Mouse (Mus musculus) stomach, embryonic 15.5 days (tissue): ENCODE results near the gene Slc6a11. TPM values are rescaled to one million over a fixed set of nuclear protein-coding genes. Genes with fewer than 3 reads are reported as not detected.

Experiments used
- ATAC-seq: fragments of 200-750 bp; cut with Nextera tagmentation; 2 replicates; pipeline ENCODE4 v1.8.0; 2017; ENCODE audit warnings: low read depth, moderate number of reproducible peaks, moderate TSS enrichment; ENCODE audit not compliant: insufficient read depth, low FRiP score
- H3K27ac ChIP-seq: fragments of 300-500 bp; sonication (generic); 2 replicates; pipeline ENCODE4 v1.5.1; 2015; ENCODE audit warnings: mild to moderate bottlenecking, inconsistent platforms
- H3K27me3 ChIP-seq: fragments of 300-500 bp; sonication (generic); replicated peaks from 2 replicates; pipeline ENCODE4 v1.6.1; 2015; ENCODE audit warnings: inconsistent platforms
- H3K36me3 ChIP-seq: fragments of 300-500 bp; sonication (generic); 2 replicates; pipeline ENCODE4 v1.6.1; 2015; ENCODE audit warnings: inconsistent platforms
- H3K4me1 ChIP-seq: fragments of 300-500 bp; sonication (generic); 2 replicates; pipeline ENCODE4 v1.6.1; 2015; ENCODE audit warnings: inconsistent platforms
- H3K4me2 ChIP-seq: fragments of 300-500 bp; sonication (generic); 2 replicates; pipeline ENCODE4 v1.6.1; 2015; ENCODE audit warnings: mild to moderate bottlenecking, inconsistent platforms
- H3K4me3 ChIP-seq: fragments of 300-500 bp; sonication (generic); replicated peaks from 2 replicates; pipeline ENCODE4 v1.5.1; 2015; ENCODE audit warnings: inconsistent platforms
- H3K9ac ChIP-seq: fragments of 300-500 bp; sonication (generic); 2 replicates; pipeline ENCODE4 v1.6.1; 2015; ENCODE audit warnings: inconsistent platforms
- H3K9me3 ChIP-seq: fragments of 300-500 bp; sonication (generic); 2 replicates; pipeline ENCODE4 v1.6.1; 2016; ENCODE audit warnings: inconsistent platforms
- WGBS: fragments of 180-500 bp; shearing (Covaris S2); methylation state at CpG from one replicate; pipeline ENCODE4 v1.1.7; 2015; 5-methylcytosine and 5-hydroxymethylcytosine counted together
- polyA plus RNA-seq: library from polyadenylated mRNA; unstranded; fragments of >200 nt; fragmentation: Nextera tagmentation; extraction: Ambion mirVana; gene quantifications from 2 replicates; pipeline ENCODE4 v1.2.1, GENCODE M21; 2015

Gene Slc6a11
- polyA plus RNA-seq, 1 experiment from 2014 or later: 0.87 TPM

DNA sequence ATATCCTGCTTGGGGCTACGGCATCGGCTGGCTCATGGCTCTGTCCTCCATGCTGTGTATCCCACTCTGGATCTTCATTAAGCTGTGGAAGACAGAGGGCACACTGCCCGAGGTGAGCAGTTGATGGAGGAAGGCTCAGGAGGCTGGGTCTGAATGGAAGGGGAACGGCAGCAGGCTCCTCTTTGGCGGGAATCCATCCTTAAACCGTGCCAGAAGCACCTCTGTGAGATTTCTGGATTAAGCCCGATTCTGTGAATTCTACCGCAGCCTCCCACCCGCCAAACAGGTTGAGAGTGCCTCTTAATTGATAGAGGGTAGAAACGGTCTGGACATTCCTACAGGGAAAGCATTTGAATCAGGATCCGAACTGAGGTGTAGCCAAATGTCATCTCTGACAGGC, 114.6 kb downstream of the Slc6a11 start:
- Histone ChIP-seq H3K36me3 (no peaks in the 10 kb centered on the region), H3K27me3 (no peaks in the 10 kb centered on the region), H3K9ac (no peak overlapping the region), H3K27ac (no peak overlapping the region), H3K4me1 (no peaks in the 10 kb centered on the region), H3K9me3 (no peaks in the 10 kb centered on the region), H3K4me2 (no peak overlapping the region), H3K4me3 (no peak overlapping the region)
- WGBS: 70% methylated on average over 11 of the region's 11 CpGs
- no peak for ATAC-seq

GRCm38 (mm10) chr6:114250311-114250710, 119.3 kb downstream of the Slc6a11 start:
- Histone ChIP-seq H3K27me3 (no peaks in the 10 kb centered on the region), H3K36me3 (no peaks in the 10 kb centered on the region), H3K4me3 (no peak overlapping the region), H3K27ac (no peak overlapping the region), H3K9me3 (no peaks in the 10 kb centered on the region), H3K4me1 (no peaks in the 10 kb centered on the region), H3K4me2 (no peak overlapping the region), H3K9ac (no peak overlapping the region)
- ATAC-seq: no peak
- WGBS: 5% methylated on average over 5 of the region's 5 CpGs

DNA sequence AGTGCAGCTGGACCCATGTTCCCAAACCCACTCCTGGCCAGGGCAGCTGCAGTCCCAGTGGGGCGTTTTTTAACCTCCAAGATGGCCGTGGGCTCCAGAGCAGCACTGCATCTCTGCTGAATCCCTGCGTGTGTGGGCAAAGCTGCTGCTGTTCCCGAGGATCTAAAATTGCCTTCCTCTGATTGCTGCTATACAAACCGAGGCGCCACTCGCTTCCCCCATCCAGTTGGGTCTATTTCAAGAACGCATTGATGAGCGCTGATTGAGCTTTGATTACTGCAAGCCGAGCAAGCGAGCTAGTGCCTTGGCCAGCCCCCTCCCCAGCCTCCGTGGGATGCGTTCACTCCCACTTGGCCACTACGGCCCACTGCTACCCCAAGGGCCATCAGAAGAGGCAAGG, 123.9 kb downstream of the Slc6a11 start:
- Histone ChIP-seq H3K27me3 (no peaks in the 10 kb centered on the region), H3K4me3 (no peak overlapping the region), H3K27ac (no peak overlapping the region), H3K36me3 (no peaks in the 10 kb centered on the region), H3K9me3 (no peaks in the 10 kb centered on the region), H3K9ac (no peak overlapping the region), H3K4me1 (no peaks in the 10 kb centered on the region), H3K4me2 (no peak overlapping the region)
- WGBS: 81% methylated on average over 14 of the region's 14 CpGs
- ATAC-seq: no peak

GRCm38 (mm10) chr6:114257762-114258361, 126.8 kb downstream of the Slc6a11 start:
- no peak overlapping the region for H3K4me2 ChIP-seq
- H3K4me1 ChIP-seq: no peaks in the 10 kb centered on the region
- WGBS: 82% methylated on average over 1 of the region's 1 CpGs
- H3K27ac ChIP-seq: no peak overlapping the region
- no peaks in the 10 kb centered on the region for H3K27me3 ChIP-seq
- H3K9ac ChIP-seq: no peak overlapping the region
- no peaks in the 10 kb centered on the region for H3K36me3 ChIP-seq
- no peak for ATAC-seq
- no peak overlapping the region for H3K4me3 ChIP-seq
- H3K9me3 ChIP-seq: no peaks in the 10 kb centered on the region

DNA sequence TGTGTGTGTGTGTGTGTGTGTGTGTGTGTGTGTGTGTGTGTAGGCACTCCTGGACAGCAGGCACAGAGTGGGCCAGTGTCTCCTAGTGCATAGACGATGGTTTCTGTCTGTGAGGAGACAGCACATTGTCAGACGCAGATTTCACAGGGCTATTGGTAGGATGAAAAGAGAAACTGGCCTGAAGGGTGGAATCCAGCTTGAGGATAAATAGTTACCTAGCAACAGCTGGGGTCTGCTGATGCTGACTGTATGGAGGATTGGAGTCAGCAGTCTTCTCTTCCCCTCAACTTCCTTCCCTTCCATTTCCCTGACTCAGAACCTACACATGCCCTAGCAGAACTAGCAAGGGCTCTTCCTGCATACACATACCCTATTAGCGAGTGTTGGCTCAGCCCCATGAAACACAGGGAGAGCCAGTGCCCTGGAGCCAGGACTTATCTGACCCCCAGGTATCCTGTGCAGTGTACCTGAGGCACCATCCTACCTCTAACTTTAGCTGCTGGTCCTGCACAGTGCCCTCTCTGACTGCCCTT, 127.7 kb downstream of the Slc6a11 start:
- ATAC-seq: no peak
- Histone ChIP-seq H3K27ac (no peak overlapping the region), H3K36me3 (no peaks in the 10 kb centered on the region), H3K4me1 (no peaks in the 10 kb centered on the region), H3K27me3 (no peaks in the 10 kb centered on the region), H3K4me3 (no peak overlapping the region), H3K9me3 (no peaks in the 10 kb centered on the region), H3K9ac (no peak overlapping the region), H3K4me2 (no peak overlapping the region)
- WGBS: 66% methylated on average over 3 of the region's 3 CpGs

DNA sequence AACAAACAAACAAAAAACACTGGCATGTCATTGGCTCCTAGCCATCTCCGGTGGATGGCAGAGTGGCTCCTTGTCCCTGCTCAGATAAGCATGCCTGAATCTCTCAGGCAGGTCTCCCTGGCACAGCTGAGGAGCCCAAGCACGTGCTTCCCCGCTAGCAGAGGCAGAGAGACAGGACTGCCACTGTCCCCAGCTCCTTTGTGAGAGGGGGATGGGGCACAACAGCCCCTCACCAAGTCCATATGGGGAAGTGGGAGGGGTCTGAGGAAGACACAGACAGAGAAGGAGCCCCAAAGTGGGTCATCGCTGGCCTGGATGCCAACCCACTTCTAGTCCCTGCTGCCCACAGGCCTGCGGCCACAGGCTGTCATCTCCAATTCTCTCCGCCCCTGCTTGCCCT, 130.6 kb downstream of the Slc6a11 start:
- no peaks in the 10 kb centered on the region for H3K36me3 ChIP-seq
- H3K9me3 ChIP-seq: no peaks in the 10 kb centered on the region
- no peak overlapping the region for H3K4me2 ChIP-seq
- no peaks in the 10 kb centered on the region for H3K4me1 ChIP-seq
- no peak for ATAC-seq
- H3K4me3 ChIP-seq: no peak overlapping the region
- no peaks in the 10 kb centered on the region for H3K27me3 ChIP-seq
- 66% methylated on average over 6 of the region's 6 CpGs for WGBS
- H3K27ac ChIP-seq: no peak overlapping the region
- no peak overlapping the region for H3K9ac ChIP-seq

DNA sequence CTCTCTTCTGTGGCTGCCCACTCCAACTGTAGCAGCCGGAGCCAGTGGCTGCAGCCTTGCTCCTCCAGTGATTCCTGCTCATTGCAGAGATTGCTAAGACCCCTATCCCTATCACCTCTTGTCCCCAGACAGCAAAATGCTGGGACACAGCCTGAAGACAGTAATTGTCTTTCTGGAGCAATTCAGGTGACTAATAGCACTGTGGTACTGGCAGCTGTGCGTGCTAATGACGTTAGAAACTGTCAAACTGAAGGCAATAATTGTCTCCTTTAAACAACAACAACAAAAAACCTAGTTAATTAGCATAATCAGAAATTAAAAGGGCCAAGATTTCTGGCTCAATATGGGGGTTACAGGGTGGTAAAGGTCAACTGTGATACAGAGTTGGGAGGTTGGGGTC, 133.0 kb downstream of the Slc6a11 start:
- no peaks in the 10 kb centered on the region for H3K36me3 ChIP-seq
- no peak overlapping the region for H3K4me3 ChIP-seq
- no peak overlapping the region for H3K9ac ChIP-seq
- H3K27me3 ChIP-seq: no peaks in the 10 kb centered on the region
- ATAC-seq: no peak
- H3K9me3 ChIP-seq: no peaks in the 10 kb centered on the region
- 66% methylated on average over 3 of the region's 3 CpGs for WGBS
- H3K4me1 ChIP-seq: no peaks in the 10 kb centered on the region
- H3K4me2 ChIP-seq: no peak overlapping the region
- H3K27ac ChIP-seq: no peak overlapping the region

DNA sequence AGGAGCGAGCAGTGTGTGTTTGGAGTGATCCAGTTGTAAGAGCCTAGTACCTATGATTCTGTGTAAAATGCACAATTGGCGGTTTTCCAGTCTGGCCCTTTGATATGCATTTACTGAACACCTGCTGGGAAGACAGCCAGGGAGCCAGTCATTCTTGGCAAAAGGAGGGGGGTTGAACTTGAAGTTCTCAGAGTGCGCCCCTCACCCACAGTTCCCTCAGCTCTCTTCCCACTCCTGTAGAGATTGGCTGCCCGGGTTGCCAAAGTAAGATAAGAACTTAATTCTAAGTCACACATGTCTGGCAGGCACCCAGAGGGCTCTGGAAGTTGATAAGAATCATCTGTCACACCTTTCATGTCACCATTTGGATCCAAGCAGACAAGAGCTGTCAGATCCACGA, 133.4 kb downstream of the Slc6a11 start:
- no peak for ATAC-seq
- Histone ChIP-seq H3K4me1 (no peaks in the 10 kb centered on the region), H3K4me3 (no peak overlapping the region), H3K36me3 (no peaks in the 10 kb centered on the region), H3K4me2 (no peak overlapping the region), H3K9ac (no peak overlapping the region), H3K9me3 (no peaks in the 10 kb centered on the region), H3K27ac (no peak overlapping the region), H3K27me3 (no peaks in the 10 kb centered on the region)
- 40% methylated on average over 5 of the region's 5 CpGs for WGBS

DNA sequence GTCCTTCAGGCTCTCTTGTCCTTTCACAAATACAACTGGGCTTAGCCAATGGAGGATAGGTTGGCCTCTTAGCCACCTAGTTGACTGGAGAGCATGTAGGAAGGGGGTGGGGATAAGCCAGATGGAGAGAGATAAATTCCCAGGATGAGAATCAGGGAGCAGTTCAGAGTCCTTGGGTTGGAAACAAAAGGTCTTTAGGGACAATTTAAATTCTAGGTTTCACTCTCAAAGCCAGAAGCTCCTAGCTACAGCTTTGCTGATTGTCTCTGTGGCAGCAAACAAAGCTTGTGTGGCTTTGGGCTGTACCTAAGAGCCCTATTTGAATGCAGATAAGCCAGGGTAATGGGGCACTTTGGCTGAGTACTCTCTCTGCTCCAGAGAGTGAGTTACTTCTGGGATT, 135.2 kb downstream of the Slc6a11 start:
- ATAC-seq: no peak
- no peaks in the 10 kb centered on the region for H3K27me3 ChIP-seq
- H3K9me3 ChIP-seq: no peaks in the 10 kb centered on the region
- no peaks in the 10 kb centered on the region for H3K4me1 ChIP-seq
- no peak overlapping the region for H3K9ac ChIP-seq
- H3K4me2 ChIP-seq: no peak overlapping the region
- H3K36me3 ChIP-seq: no peaks in the 10 kb centered on the region
- no peak overlapping the region for H3K27ac ChIP-seq
- no peak overlapping the region for H3K4me3 ChIP-seq

DNA sequence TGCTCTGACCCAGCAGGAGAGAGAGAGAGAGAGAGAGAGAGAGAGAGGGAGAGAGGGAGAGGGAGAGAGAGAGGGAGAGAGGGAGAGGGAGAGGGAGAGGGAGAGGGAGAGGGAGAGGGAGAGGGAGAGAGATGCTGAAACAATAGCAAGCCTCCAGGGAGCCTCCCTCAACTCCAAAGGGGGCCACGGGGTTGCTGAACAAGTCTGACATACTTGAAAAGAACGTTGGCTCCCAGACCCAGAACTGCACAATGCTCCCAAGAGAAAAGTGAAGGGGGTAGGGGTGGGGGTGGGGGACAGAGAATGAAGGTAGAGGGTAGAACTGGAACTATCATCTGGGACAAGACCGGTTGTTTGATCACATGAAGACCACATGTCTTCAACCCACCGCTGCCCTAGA, 136.9 kb downstream of the Slc6a11 start:
- Histone ChIP-seq H3K4me1 (no peaks in the 10 kb centered on the region), H3K4me3 (no peak overlapping the region), H3K27me3 (no peaks in the 10 kb centered on the region), H3K9me3 (no peaks in the 10 kb centered on the region), H3K27ac (no peak overlapping the region), H3K4me2 (no peak overlapping the region), H3K36me3 (no peaks in the 10 kb centered on the region), H3K9ac (no peak overlapping the region)
- 40% methylated on average over 4 of the region's 4 CpGs for WGBS
- no peak for ATAC-seq

DNA sequence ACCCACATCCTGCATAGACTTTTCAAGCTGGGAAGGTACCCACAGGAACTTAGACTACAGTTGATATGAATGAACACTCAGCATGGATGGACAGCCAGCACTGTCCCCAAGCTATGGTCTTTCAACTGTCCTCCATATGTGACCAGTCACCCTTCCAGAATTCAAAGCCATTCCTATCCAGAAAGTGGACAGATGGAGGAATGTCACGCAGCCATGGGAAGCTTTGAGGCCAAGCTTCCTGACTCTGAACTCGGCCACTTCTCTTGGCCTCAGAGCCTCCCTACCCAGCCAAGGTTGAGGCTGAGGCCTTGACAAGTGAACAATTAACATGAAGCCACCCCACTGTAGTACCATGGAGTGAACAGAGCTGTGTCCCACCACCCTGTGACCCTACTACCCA, 138.5 kb downstream of the Slc6a11 start:
- whole genome bisulfite sequencing: 77% methylated on average over 2 of the region's 2 CpGs
- Histone ChIP-seq H3K4me3 (no peak overlapping the region), H3K27me3 (peaks cover 7% of the 10 kb centered on the region)

DNA sequence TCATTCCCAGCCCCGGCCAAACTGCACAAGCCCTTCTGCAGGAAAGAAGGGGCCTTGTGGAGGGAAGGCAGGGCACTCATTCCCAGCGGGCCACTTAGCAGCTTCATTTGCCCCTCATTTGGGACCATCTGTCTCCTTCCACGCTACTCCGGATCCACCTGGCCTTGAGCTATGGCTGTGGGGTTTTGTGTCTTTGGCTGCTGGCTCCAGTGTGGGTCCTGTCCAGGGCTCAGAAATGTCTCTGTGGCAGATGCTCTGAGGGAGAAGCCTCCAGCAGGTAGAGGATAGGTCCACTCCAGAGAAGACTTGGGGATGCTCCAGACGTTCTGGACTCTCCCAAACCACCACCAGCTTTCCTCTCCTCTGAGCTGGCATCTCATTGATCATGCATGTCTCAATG, 139.8 kb downstream of the Slc6a11 start:
- Histone ChIP-seq H3K27ac (no peak overlapping the region), H3K9me3 (no peaks in the 10 kb centered on the region), H3K36me3 (no peaks in the 10 kb centered on the region), H3K4me2 (no peak overlapping the region), H3K9ac (no peak overlapping the region), H3K4me3 (no peak overlapping the region), H3K27me3 (peaks cover 7% of the 10 kb centered on the region), H3K4me1 (no peaks in the 10 kb centered on the region)
- 63% methylated on average over 5 of the region's 5 CpGs for WGBS
- ATAC-seq: no peak

More for the DNA sequence above, 138.5 kb downstream of the Slc6a11 start:
- Histone ChIP-seq H3K27ac (no peak overlapping the region), H3K9me3 (no peaks in the 10 kb centered on the region), H3K36me3 (no peaks in the 10 kb centered on the region), H3K4me2 (no peak overlapping the region), H3K4me1 (no peaks in the 10 kb centered on the region), H3K9ac (no peak overlapping the region)
- ATAC-seq: no peak

- H3K4me3 ChIP-seq: no peak overlapping the region
- H3K9ac ChIP-seq: no peak overlapping the region
- H3K4me1 ChIP-seq: no peaks in the 10 kb centered on the region
- no peak overlapping the region for H3K4me2 ChIP-seq
- no peaks in the 10 kb centered on the region for H3K9me3 ChIP-seq
- peaks cover 7% of the 10 kb centered on the region for H3K27me3 ChIP-seq
- no peaks in the 10 kb centered on the region for H3K36me3 ChIP-seq
- WGBS: 70% methylated on average over 15 of the region's 15 CpGs
- no peak for ATAC-seq
- H3K27ac ChIP-seq: no peak overlapping the region
Observed at GRCm38 (mm10) chr6:114272279-114272678, 141.2 kb downstream of the Slc6a11 start.
